Mouse (Mus musculus) heart, postnatal 0 days (tissue): ENCODE measurements around the gene Thbs1. TPM values are rescaled to one million over a fixed set of nuclear protein-coding genes. Genes with fewer than 3 reads are reported as not detected.

Source experiments
- ATAC-seq: fragments of 200-750 bp; cut with Nextera tagmentation; 2 replicates; pipeline ENCODE4 v1.8.0; 2017; ENCODE audit warnings: low read depth, moderate number of reproducible peaks, moderate library complexity; ENCODE audit not compliant: insufficient read depth
- DNase-seq: peaks from one replicate; pipeline ENCODE4 v3.0.0-alpha.2; 2016; ENCODE audit warnings: low spot score
- H3K27ac ChIP-seq: fragments of 300-500 bp; sonication (generic); 2 replicates; pipeline ENCODE4 v1.5.1; 2014; ENCODE audit warnings: low read depth, mild to moderate bottlenecking
- H3K27me3 ChIP-seq: fragments of 300-500 bp; sonication (generic); 2 replicates; pipeline ENCODE4 v1.6.1; 2014; ENCODE audit warnings: low read length, mixed read lengths; ENCODE audit not compliant: control insufficient read depth, insufficient read depth
- H3K36me3 ChIP-seq: fragments of 300-500 bp; sonication (generic); replicated peaks from 2 replicates; pipeline ENCODE4 v1.6.1; 2014; ENCODE audit warnings: low read length, mixed read lengths; ENCODE audit not compliant: control insufficient read depth, insufficient read depth
- H3K4me1 ChIP-seq: fragments of 300-500 bp; sonication (generic); 2 replicates; pipeline ENCODE4 v1.6.1; 2014; ENCODE audit warnings: antibody characterized with exemption; ENCODE audit not compliant: control insufficient read depth, insufficient read depth
- H3K4me2 ChIP-seq: fragments of 300-500 bp; sonication (generic); 2 replicates; pipeline ENCODE4 v1.6.1; 2014; ENCODE audit warnings: low read depth, mild to moderate bottlenecking, low read length, moderate library complexity
- H3K4me3 ChIP-seq: fragments of 300-500 bp; sonication (generic); 2 replicates; pipeline ENCODE4 v1.5.1; 2014; ENCODE audit warnings: low read depth, low read length
- H3K9ac ChIP-seq: fragments of 300-500 bp; sonication (generic); replicated peaks from 2 replicates; pipeline ENCODE4 v1.6.1; 2014; ENCODE audit warnings: low read depth, low read length, mixed read lengths
- H3K9me3 ChIP-seq: fragments of 300-500 bp; sonication (generic); replicated peaks from 2 replicates; pipeline ENCODE4 v1.6.1; 2016; ENCODE audit warnings: low read length; ENCODE audit not compliant: control insufficient read depth
- CTCF ChIP-seq: IDR thresholded peaks from 2 replicates; pipeline ENCODE4 v1.5.1; 2016; ENCODE audit warnings: antibody characterized with exemption, control low read depth, low read depth
- EP300 ChIP-seq: IDR thresholded peaks from 2 replicates; pipeline ENCODE4 v1.6.1; 2016; ENCODE audit warnings: antibody characterized with exemption, low read depth
- WGBS: fragments of 180-500 bp; shearing (Covaris S2); extraction: QIAGEN DNeasy Blood & Tissue Kit; methylation state at CpG from one replicate; pipeline ENCODE4 v1.1.7; 2014; 5-methylcytosine and 5-hydroxymethylcytosine counted together
- polyA plus RNA-seq: library from polyadenylated mRNA; unstranded; fragments of >200 nt; fragmentation: Nextera tagmentation; extraction: Ambion mirVana; gene quantifications from 2 replicates; pipeline ENCODE4 v1.2.1, GENCODE M21; 2015
- total RNA-seq: library from RNA; depleted of rRNA; stranded (reverse); fragments of >200 nt; gene quantifications from 2 replicates; pipeline ENCODE4 v1.2.3, GENCODE M21; 2014; ENCODE audit warnings: low replicate concordance

The Thbs1 gene
- total and polyA plus RNA-seq, 2 experiments from 2014 or later: 8.0 to 62.6 TPM

- TF ChIP-seq CTCF: no peak
- TF ChIP-seq EP300: no peak
- Histone ChIP-seq H3K4me1 (peaks cover 5% of the 10 kb centered on the region), H3K36me3 (peaks cover 6% of the 10 kb centered on the region), H3K27ac (no peak overlapping the region), H3K9me3 (no peaks in the 10 kb centered on the region), H3K4me2 (peak overlapping the region; percentile 93; the same call in 1 of the 2 replicates), H3K27me3 (0 out of 2 replicates have a peak, but pooled peaks cover 14% of the 10 kb centered on the region), H3K9ac (no peak overlapping the region), H3K4me3 (peak overlapping the region; percentile 4; the same call in 1 of the 2 replicates)
- DNase-seq: no peak
- 79% methylated on average over 10 of the region's 10 CpGs for WGBS
- no peak for ATAC-seq
Measured at GRCm38 (mm10) chr2:118114671-118115070, 3.0 kb downstream of the Thbs1 start.

- Histone ChIP-seq H3K4me2 (no peak overlapping the region), H3K27me3 (0 out of 2 replicates have a peak, but pooled peaks cover 14% of the 10 kb centered on the region), H3K4me3 (no peak overlapping the region), H3K4me1 (peaks cover 5% of the 10 kb centered on the region), H3K27ac (no peak overlapping the region), H3K9me3 (no peaks in the 10 kb centered on the region), H3K36me3 (peaks cover 6% of the 10 kb centered on the region), H3K9ac (no peak overlapping the region)
- no peak for TF ChIP-seq EP300
- no peak for TF ChIP-seq CTCF
- 84% methylated on average over 7 of the region's 7 CpGs for WGBS
- ATAC-seq: no peak
- DNase-seq: no peak
Measured at GRCm38 (mm10) chr2:118115647-118116046, 4.0 kb downstream of the Thbs1 start.

GRCm38 (mm10) chr2:118116180-118116579 is 4.5 kb downstream of the Thbs1 start:
- Histone ChIP-seq H3K9ac (no peak overlapping the region), H3K27ac (no peak overlapping the region), H3K36me3 (peaks cover 6% of the 10 kb centered on the region), H3K9me3 (no peaks in the 10 kb centered on the region), H3K4me2 (no peak overlapping the region), H3K4me3 (no peak overlapping the region), H3K27me3 (0 out of 2 replicates have a peak, but pooled peaks cover 14% of the 10 kb centered on the region), H3K4me1 (peaks cover 4% of the 10 kb centered on the region)
- ATAC-seq: no peak
- 77% methylated on average over 2 of the region's 2 CpGs for WGBS
- no peak for DNase-seq
- TF ChIP-seq CTCF: no peak
- TF ChIP-seq EP300: no peak

- H3K36me3 ChIP-seq: peaks cover 6% of the 10 kb centered on the region
- no peak for TF ChIP-seq EP300
- H3K4me2 ChIP-seq: no peak overlapping the region
- H3K4me3 ChIP-seq: no peak overlapping the region
- H3K27me3 ChIP-seq: 0 out of 2 replicates have a peak, but pooled peaks cover 14% of the 10 kb centered on the region
- DNase-seq: no peak
- H3K9ac ChIP-seq: no peak overlapping the region
- no peaks in the 10 kb centered on the region for H3K9me3 ChIP-seq
- no peaks in the 10 kb centered on the region; the same call in 1 of the 2 replicates for H3K4me1 ChIP-seq
- ATAC-seq: no peak
- WGBS: 70% methylated on average over 3 of the region's 3 CpGs
- no peak overlapping the region for H3K27ac ChIP-seq
Measured at GRCm38 (mm10) chr2:118116754-118117290, 5.1 kb downstream of the Thbs1 start.

- H3K27ac ChIP-seq: no peak overlapping the region
- WGBS: 71% methylated on average over 11 of the region's 11 CpGs
- TF ChIP-seq CTCF (no peak), EP300 (no peak)
Measured at GRCm38 (mm10) chr2:118117401-118117800, 5.7 kb downstream of the Thbs1 start.

GRCm38 (mm10) chr2:118118045-118118444 is 6.4 kb downstream of the Thbs1 start:
- Histone ChIP-seq H3K27ac (no peak overlapping the region), H3K36me3 (peaks cover 6% of the 10 kb centered on the region)

More at GRCm38 (mm10) chr2:118117401-118117800, 5.7 kb downstream of the Thbs1 start:
- H3K4me2 ChIP-seq: no peak overlapping the region
- no peaks in the 10 kb centered on the region for H3K9me3 ChIP-seq
- no peak overlapping the region for H3K4me3 ChIP-seq
- H3K36me3 ChIP-seq: peaks cover 6% of the 10 kb centered on the region
- ATAC-seq: no peak
- no peaks in the 10 kb centered on the region for H3K4me1 ChIP-seq
- H3K9ac ChIP-seq: no peak overlapping the region
- H3K27me3 ChIP-seq: 0 out of 2 replicates have a peak, but pooled peaks cover 10% of the 10 kb centered on the region
- DNase-seq: no peak

More at GRCm38 (mm10) chr2:118118045-118118444, 6.4 kb downstream of the Thbs1 start:
- Histone ChIP-seq H3K27me3 (0 out of 2 replicates have a peak, but pooled peaks cover 3% of the 10 kb centered on the region), H3K9me3 (no peaks in the 10 kb centered on the region), H3K4me2 (no peak overlapping the region), H3K4me1 (no peaks in the 10 kb centered on the region), H3K9ac (no peak overlapping the region), H3K4me3 (no peak overlapping the region)
- TF ChIP-seq EP300: no peak
- no peak for TF ChIP-seq CTCF
- no peak for ATAC-seq
- DNase-seq: no peak
- 86% methylated on average over 6 of the region's 6 CpGs for WGBS
